Mouse (Mus musculus) telencephalon, adult 2 months (tissue): ENCODE data around the gene Rab9b.

Experiments
- DNase-seq: peaks from one replicate; pipeline ENCODE4 v3.0.0-alpha.2; 2011; ENCODE audit warnings: low read depth, low spot score

The Rab9b gene

GRCm38 (mm10) chrX:136868061-136869040 lies at the start of gene Rab9b:
Gene Rab9b (minus strand): TSS chrX:136868755.
- DNase-seq = peak; percentile 49

GRCm38 (mm10) chrX:136904369-136904768 lies 35.8 kb upstream of the Rab9b start:
- DNase-seq = no peak

- peak; percentile 5 for DNase-seq
Observed at GRCm38 (mm10) chrX:136895757-136896156, 27.2 kb upstream of the Rab9b start.

GRCm38 (mm10) chrX:136850300-136850699 lies 18.3 kb downstream of the Rab9b start:
- no peak for DNase-seq

DNA sequence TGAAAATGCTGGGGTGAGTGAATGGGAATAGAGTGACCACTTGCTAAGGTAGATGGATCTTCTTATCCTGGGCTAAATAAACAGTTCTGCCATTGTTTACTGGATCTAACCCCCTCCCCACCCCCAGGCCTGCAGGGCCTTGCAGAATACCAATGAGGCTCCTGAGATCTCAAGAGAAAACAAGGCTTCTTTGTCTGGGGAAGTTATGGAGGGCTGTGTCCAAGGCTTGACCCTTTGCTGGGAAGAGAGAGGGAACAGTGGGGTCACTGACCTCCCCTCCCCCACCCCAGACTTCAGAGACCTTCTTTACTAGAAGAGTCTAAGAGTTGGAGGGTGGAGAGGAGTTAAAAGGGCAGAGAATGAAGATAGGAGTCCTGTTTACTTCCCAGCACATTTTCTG lies 39.9 kb downstream of the Rab9b start:
- no peak for DNase-seq

- DNase-seq = peak; percentile 35
Observed at GRCm38 (mm10) chrX:136825016-136825415, 43.5 kb downstream of the Rab9b start.

- no peak for DNase-seq
Observed at GRCm38 (mm10) chrX:136822371-136822770, 46.2 kb downstream of the Rab9b start, which contains the start of gene Plp1. Gene Plp1 (plus strand): TSS chrX:136822671.

DNA sequence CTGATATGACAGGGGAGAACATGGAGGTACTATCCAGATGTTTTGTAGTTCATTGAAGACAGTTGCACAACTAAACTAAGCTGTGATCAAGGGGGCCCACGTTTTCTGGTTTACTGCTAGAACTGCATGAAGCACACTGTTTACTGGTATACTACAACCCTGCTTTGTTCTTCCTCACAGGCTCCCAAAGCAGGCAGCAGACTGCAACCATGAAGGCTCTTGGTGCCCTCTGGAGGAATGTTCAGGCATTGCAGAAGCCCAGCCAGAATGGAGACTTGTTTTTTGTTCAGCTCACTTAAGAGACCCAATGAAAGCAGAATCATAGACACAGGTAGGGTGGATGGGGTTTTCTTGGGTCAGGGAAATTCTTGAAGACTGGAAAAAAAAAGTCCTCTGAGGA lies 48.3 kb downstream of the Rab9b start:
- DNase-seq = peak; percentile 55

- DNase-seq = no peak
Observed at GRCm38 (mm10) chrX:136819752-136820151, 48.8 kb downstream of the Rab9b start.
